Mouse (Mus musculus) thymus, adult 2 months (tissue): ENCODE data around the gene Spata32.

ENCODE experiments used
- CTCF ChIP-seq: fragments of 200-500 bp; IDR thresholded peaks from 2 replicates; pipeline ENCODE4 v1.5.1; 2012; ENCODE audit warnings: mild to moderate bottlenecking, control low read depth, low read length, moderate library complexity, borderline replicate concordance; ENCODE audit not compliant: control insufficient read depth, poor library complexity, insufficient read depth; ENCODE audit errors: extremely low read depth
- POLR2A ChIP-seq: fragments of 200-500 bp; IDR thresholded peaks from 2 replicates; pipeline ENCODE4 v1.6.1; 2012; ENCODE audit warnings: mild to moderate bottlenecking, low read length, control low read depth, moderate library complexity; ENCODE audit not compliant: control insufficient read depth, poor library complexity, insufficient read depth; ENCODE audit errors: extremely low read depth

DNA sequence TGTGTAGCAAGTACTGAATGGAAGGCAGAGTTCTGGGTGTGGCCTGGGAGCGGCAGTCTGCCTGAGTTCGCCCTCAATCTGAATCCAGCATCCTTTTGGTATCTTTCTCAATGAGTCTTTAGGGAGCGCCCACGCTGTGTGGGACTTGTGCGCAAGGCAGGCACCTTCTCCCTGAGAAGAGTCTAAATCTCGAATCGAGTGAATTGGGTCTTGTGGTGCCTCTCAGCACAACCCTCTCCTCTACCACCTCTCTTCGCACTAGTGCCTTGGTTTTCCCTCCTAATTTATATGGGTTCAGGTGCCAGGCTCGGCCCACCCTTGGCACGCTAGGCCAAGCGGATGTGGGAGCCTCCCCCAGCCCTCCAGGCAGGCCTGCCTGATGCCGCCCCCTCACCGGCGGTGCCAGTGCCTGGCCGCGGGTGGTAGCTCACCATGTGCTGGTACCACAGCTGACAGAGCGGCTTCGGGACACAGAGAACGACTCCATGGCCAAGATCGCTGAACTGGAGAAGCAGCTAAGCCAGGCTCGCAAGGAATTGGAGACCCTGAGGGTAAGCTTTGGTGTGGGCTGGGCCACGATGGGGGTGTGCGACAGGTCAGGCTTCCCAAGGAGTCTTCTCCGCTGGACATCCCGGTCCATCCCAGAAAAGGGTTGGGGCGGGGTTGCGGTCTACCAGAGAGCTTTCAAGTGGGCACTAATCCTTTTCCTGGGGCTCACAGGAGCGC is 25.8 kb downstream of the Spata32 start:
- no peak for TF ChIP-seq CTCF
- no peak for TF ChIP-seq POLR2A
